10 mouse cellular contexts compared by ENCODE assay signal in the genomic region with DNA sequence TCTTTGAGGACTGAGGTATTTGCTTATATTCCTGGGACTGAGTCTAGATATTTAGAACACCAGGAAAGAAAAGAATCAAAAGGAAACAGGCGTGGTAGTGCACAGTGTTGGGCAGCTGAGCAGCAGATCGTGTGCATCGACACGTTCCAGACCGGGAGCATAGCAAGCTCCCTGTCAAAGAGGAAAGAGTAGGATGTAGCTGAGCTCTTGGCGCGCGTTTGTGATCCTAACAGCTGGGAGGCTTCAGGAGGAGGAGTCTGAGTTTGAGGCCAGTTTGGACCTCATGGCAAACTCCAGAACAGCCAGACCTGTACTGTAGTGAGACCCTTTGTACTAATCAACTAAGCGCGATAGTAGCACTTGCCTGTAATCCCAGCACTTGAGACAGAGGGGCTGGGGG. TPM values are rescaled to one million over a fixed set of nuclear protein-coding genes. Genes with fewer than 3 reads are reported as not detected.
DNase-seq lines count a peak whose midpoint lies in the region; ATAC-seq lines count a peak whose summit lies in the region.
"Had no signal": no experiment of that assay in that cellular context is flagged by ENCODE, and none has a peak within 500 bp of the region (broad histone marks: within the 10 kb centered on the region; RNA-seq: fewer than 3 reads in every experiment).

No protein-coding gene starts in this region.

- H3K27me3 ChIP-seq in hindbrain, embryonic 13.5 days: 0 out of 2 replicates have a peak, but pooled peaks cover 3% of the 10 kb centered on the region
- H3K27me3 ChIP-seq in hindbrain, embryonic 11.5 days (ENCODE audit: control insufficient read depth, insufficient read depth, low read length): no peaks in the 10 kb centered on the region
- no peaks in the 10 kb centered on the region for H3K27me3 ChIP-seq in heart, embryonic 13.5 days (replicated peaks)
- no peaks in the 10 kb centered on the region for H3K27me3 ChIP-seq in limb, embryonic 10.5 days (ENCODE audit: low read depth, poor library complexity, severe bottlenecking)
- H3K27me3 ChIP-seq in midbrain, embryonic 14.5 days (ENCODE audit: control insufficient read depth, insufficient read depth, low read length): no peaks in the 10 kb centered on the region
- H3K27me3 ChIP-seq: CH12.LX had no signal

- peaks cover 21% of the 10 kb centered on the region for H3K4me1 ChIP-seq in hindbrain, embryonic 13.5 days (replicated peaks)
- peaks cover 3% of the 10 kb centered on the region; the same call in 1 of the 2 replicates for H3K4me1 ChIP-seq in hindbrain, embryonic 11.5 days (replicated peaks; ENCODE audit: control insufficient read depth, insufficient read depth, low read length)
- peaks cover 28% of the 10 kb centered on the region for H3K4me1 ChIP-seq in heart, embryonic 13.5 days
- peaks cover 9% of the 10 kb centered on the region for H3K4me1 ChIP-seq in limb, embryonic 10.5 days
- H3K4me1 ChIP-seq in midbrain, embryonic 14.5 days (ENCODE audit: control insufficient read depth, insufficient read depth, low read length): peaks cover 9% of the 10 kb centered on the region

- 0 out of 2 replicates have a peak overlapping the region, but pooled peaks have one; percentile 39 for H3K9ac ChIP-seq in hindbrain, embryonic 13.5 days
- H3K9ac ChIP-seq in hindbrain, embryonic 11.5 days (ENCODE audit: low read depth, low read length): no peak overlapping the region
- peak overlapping the region; percentile 26; the same call in 1 of the 2 replicates for H3K9ac ChIP-seq in heart, embryonic 13.5 days
- no peak overlapping the region for H3K9ac ChIP-seq in midbrain, embryonic 14.5 days (replicated peaks; ENCODE audit: low read length)

- DNase-seq in hindbrain, embryonic 11.5 days (ENCODE audit: low spot score): no peak
- DNase-seq in limb, embryonic 10.5 days (ENCODE audit: low spot score): no peak
- no peak for DNase-seq in midbrain, embryonic 14.5 days
- no peak for DNase-seq in right cerebral cortex, postnatal 25 days
- no peak for DNase-seq in frontal cortex, postnatal 10 days (ENCODE audit: low spot score in 2 of 2)
- no peak for DNase-seq in spleen, postnatal 36 days (ENCODE audit: low spot score in 2 of 2)

- H3K4me2 ChIP-seq in hindbrain, embryonic 13.5 days: peak overlapping the region; percentile 80; the same call in 1 of the 2 replicates
- no peak overlapping the region for H3K4me2 ChIP-seq in hindbrain, embryonic 11.5 days (replicated peaks; ENCODE audit: low read depth, low read length)
- peak overlapping the region; percentile 89 for H3K4me2 ChIP-seq in heart, embryonic 13.5 days
- H3K4me2 ChIP-seq in midbrain, embryonic 14.5 days (ENCODE audit: low read length): peak overlapping the region; percentile 93; the same call in 1 of the 2 replicates

- 93% methylated on average over 10 of the region's 10 CpGs for WGBS in hindbrain, embryonic 13.5 days
- 94% methylated on average over 10 of the region's 10 CpGs for WGBS in hindbrain, embryonic 11.5 days
- 70% methylated on average over 10 of the region's 10 CpGs for WGBS in heart, embryonic 13.5 days
- WGBS in limb, embryonic 10.5 days: 94% methylated on average over 10 of the region's 10 CpGs
- 94% methylated on average over 10 of the region's 10 CpGs for WGBS in midbrain, embryonic 14.5 days

- H3K36me3 ChIP-seq in hindbrain, embryonic 13.5 days: peaks cover 45% of the 10 kb centered on the region
- peaks cover 8% of the 10 kb centered on the region; the same call in 1 of the 2 replicates for H3K36me3 ChIP-seq in hindbrain, embryonic 11.5 days (ENCODE audit: control insufficient read depth, insufficient read depth, low read length)
- H3K36me3 ChIP-seq in heart, embryonic 13.5 days: peaks cover 46% of the 10 kb centered on the region
- peaks cover 55% of the 10 kb centered on the region for H3K36me3 ChIP-seq in limb, embryonic 10.5 days
- H3K36me3 ChIP-seq in midbrain, embryonic 14.5 days (ENCODE audit: control insufficient read depth, insufficient read depth, low read length): peaks cover 39% of the 10 kb centered on the region

- no peak overlapping the region for H3K4me3 ChIP-seq in hindbrain, embryonic 13.5 days
- H3K4me3 ChIP-seq in hindbrain, embryonic 11.5 days (ENCODE audit: low read depth, low read length): no peak overlapping the region
- H3K4me3 ChIP-seq in heart, embryonic 13.5 days: peak overlapping the region; percentile 85
- H3K4me3 ChIP-seq in limb, embryonic 10.5 days: peak overlapping the region; percentile 73
- no peak overlapping the region for H3K4me3 ChIP-seq in midbrain, embryonic 14.5 days (replicated peaks; ENCODE audit: low read depth, low read length)

- H3K27ac ChIP-seq in hindbrain, embryonic 13.5 days: no peak overlapping the region
- no peak overlapping the region for H3K27ac ChIP-seq in hindbrain, embryonic 11.5 days (ENCODE audit: low read depth, low read length)
- peak overlapping the region; percentile 92 for H3K27ac ChIP-seq in heart, embryonic 13.5 days (replicated peaks)
- no peak overlapping the region for H3K27ac ChIP-seq in limb, embryonic 10.5 days
- no peak overlapping the region for H3K27ac ChIP-seq in midbrain, embryonic 14.5 days (replicated peaks; ENCODE audit: low read depth, low read length)

- no peak for ATAC-seq in hindbrain, embryonic 13.5 days (ENCODE audit: low FRiP score)
- ATAC-seq in hindbrain, embryonic 11.5 days (ENCODE audit: low FRiP score): no peak
- no peak for ATAC-seq in heart, embryonic 13.5 days (ENCODE audit: extremely low read depth, insufficient number of reproducible peaks, low FRiP score, low TSS enrichment)
- no peak for ATAC-seq in midbrain, embryonic 14.5 days (ENCODE audit: low FRiP score, low TSS enrichment)

- H3K9me3 ChIP-seq in hindbrain, embryonic 13.5 days: no peaks in the 10 kb centered on the region
- H3K9me3 ChIP-seq in hindbrain, embryonic 11.5 days (ENCODE audit: control insufficient read depth, low read length): no peaks in the 10 kb centered on the region
- H3K9me3 ChIP-seq in heart, embryonic 13.5 days: no peaks in the 10 kb centered on the region
- no peaks in the 10 kb centered on the region for H3K9me3 ChIP-seq in limb, embryonic 10.5 days (replicated peaks)
- H3K9me3 ChIP-seq in midbrain, embryonic 14.5 days (ENCODE audit: control insufficient read depth, low read length): no peaks in the 10 kb centered on the region

RNA-seq across cellular contexts. Expression of a gene that starts 0.8 kb away (rescaled TPM):
- polyA plus RNA-seq in hindbrain, embryonic 13.5 days (2015; fragmentation: Nextera tagmentation; extraction: Ambion mirVana): 66.4 and 69.1 TPM in 2 replicates
- polyA plus RNA-seq in hindbrain, embryonic 11.5 days (2014; fragmentation: Nextera tagmentation; extraction: Ambion mirVana): 23.8 and 28.8 TPM in 2 replicates
- 90.6 and 106 TPM in 2 replicates for polyA plus RNA-seq in heart, embryonic 13.5 days (2015; fragmentation: Nextera tagmentation; extraction: Ambion mirVana)
- 10.9 and 17.8 TPM in 2 replicates for polyA plus RNA-seq in limb, embryonic 10.5 days (2016; fragmentation: Nextera tagmentation; extraction: Ambion mirVana)
- polyA plus RNA-seq in midbrain, embryonic 14.5 days (2014; fragmentation: Nextera tagmentation; extraction: Ambion mirVana): 59.3 and 61.2 TPM in 2 replicates

RNA-seq across cellular contexts. Expression of a gene that starts 1.9 kb away (rescaled TPM):
- 58.0 and 59.4 TPM in 2 replicates for polyA plus RNA-seq in hindbrain, embryonic 13.5 days (2015; fragmentation: Nextera tagmentation; extraction: Ambion mirVana)
- 44.1 TPM in 2 replicates for polyA plus RNA-seq in hindbrain, embryonic 11.5 days (2014; fragmentation: Nextera tagmentation; extraction: Ambion mirVana)
- polyA plus RNA-seq in heart, embryonic 13.5 days (2015; fragmentation: Nextera tagmentation; extraction: Ambion mirVana): 36.3 and 42.7 TPM in 2 replicates
- polyA plus RNA-seq in limb, embryonic 10.5 days (2016; fragmentation: Nextera tagmentation; extraction: Ambion mirVana): 62.8 and 65.8 TPM in 2 replicates
- 48.8 and 58.2 TPM in 2 replicates for polyA plus RNA-seq in midbrain, embryonic 14.5 days (2014; fragmentation: Nextera tagmentation; extraction: Ambion mirVana)

RNA-seq across cellular contexts. Expression of a gene that starts 17.3 kb away (rescaled TPM):
- 20.9 and 21.6 TPM in 2 replicates for polyA plus RNA-seq in hindbrain, embryonic 13.5 days (2015; fragmentation: Nextera tagmentation; extraction: Ambion mirVana)
- 11.3 and 13.4 TPM in 2 replicates for polyA plus RNA-seq in hindbrain, embryonic 11.5 days (2014; fragmentation: Nextera tagmentation; extraction: Ambion mirVana)
- 45.3 and 49.0 TPM in 2 replicates for polyA plus RNA-seq in heart, embryonic 13.5 days (2015; fragmentation: Nextera tagmentation; extraction: Ambion mirVana)
- polyA plus RNA-seq in limb, embryonic 10.5 days (2016; fragmentation: Nextera tagmentation; extraction: Ambion mirVana): 19.7 and 31.6 TPM in 2 replicates
- polyA plus RNA-seq in midbrain, embryonic 14.5 days (2014; fragmentation: Nextera tagmentation; extraction: Ambion mirVana): 9.4 and 15.9 TPM in 2 replicates

RNA-seq across cellular contexts. Expression of a gene that starts 25.9 kb away (rescaled TPM):
- polyA plus RNA-seq in hindbrain, embryonic 13.5 days (2015; fragmentation: Nextera tagmentation; extraction: Ambion mirVana): not detected in 2 replicates
- polyA plus RNA-seq in hindbrain, embryonic 11.5 days (2014; fragmentation: Nextera tagmentation; extraction: Ambion mirVana): not detected in 2 replicates
- not detected in 2 replicates for polyA plus RNA-seq in heart, embryonic 13.5 days (2015; fragmentation: Nextera tagmentation; extraction: Ambion mirVana)
- not detected in 2 replicates for polyA plus RNA-seq in limb, embryonic 10.5 days (2016; fragmentation: Nextera tagmentation; extraction: Ambion mirVana)
- not detected in 2 replicates for polyA plus RNA-seq in midbrain, embryonic 14.5 days (2014; fragmentation: Nextera tagmentation; extraction: Ambion mirVana)
- polyA plus RNA-seq: gonadal fat pad, adult 2 months had no signal

RNA-seq across cellular contexts. Expression of a gene that starts 28.2 kb away (rescaled TPM):
- 71.9 and 74.1 TPM in 2 replicates for polyA plus RNA-seq in hindbrain, embryonic 13.5 days (2015; fragmentation: Nextera tagmentation; extraction: Ambion mirVana)
- 58.9 and 60.4 TPM in 2 replicates for polyA plus RNA-seq in hindbrain, embryonic 11.5 days (2014; fragmentation: Nextera tagmentation; extraction: Ambion mirVana)
- polyA plus RNA-seq in heart, embryonic 13.5 days (2015; fragmentation: Nextera tagmentation; extraction: Ambion mirVana): 51.4 and 55.9 TPM in 2 replicates
- polyA plus RNA-seq in limb, embryonic 10.5 days (2016; fragmentation: Nextera tagmentation; extraction: Ambion mirVana): 87.2 and 107 TPM in 2 replicates
- polyA plus RNA-seq in midbrain, embryonic 14.5 days (2014; fragmentation: Nextera tagmentation; extraction: Ambion mirVana): 64.3 and 72.5 TPM in 2 replicates

Comparison
In these comparisons a context has a peak if more than half of its experiments do, and no peak if none do; other contexts are left out.
1. H3K9ac ChIP-seq: peak in hindbrain, embryonic 13.5 days (single experiment) and heart, embryonic 13.5 days (single experiment); none in hindbrain, embryonic 11.5 days (single experiment) and midbrain, embryonic 14.5 days (single experiment).
2. H3K4me3 ChIP-seq: peak in heart, embryonic 13.5 days (single experiment) and limb, embryonic 10.5 days (single experiment); none in hindbrain, embryonic 13.5 days (single experiment), hindbrain, embryonic 11.5 days (single experiment) and midbrain, embryonic 14.5 days (single experiment).